Mouse (Mus musculus) heart, postnatal 0 days (tissue): ENCODE data around the gene Fkbp14.

ENCODE experiments used
- CTCF ChIP-seq: IDR thresholded peaks from 2 replicates; pipeline ENCODE4 v1.5.1; 2016; ENCODE audit warnings: antibody characterized with exemption, control low read depth, low read depth
- EP300 ChIP-seq: IDR thresholded peaks from 2 replicates; pipeline ENCODE4 v1.6.1; 2016; ENCODE audit warnings: antibody characterized with exemption, low read depth

GRCm38 (mm10) chr6:54592938-54593535 lies 4.1 kb downstream of the Fkbp14 start:
- TF ChIP-seq CTCF (no peak), EP300 (no peak)
